Mouse (Mus musculus) megakaryocyte progenitor cell, adult 5-6 weeks (primary cell): ENCODE measurements around the gene Ldhc. TPM values are rescaled to one million over a fixed set of nuclear protein-coding genes. Genes with fewer than 3 reads are reported as not detected.
A peak's percentile ranks its signal among the peaks of the same experiment; 100 is the strongest.
"Not testable (repeated sequence)": the region's sequence is repeated elsewhere in the genome, so short reads cannot be mapped to it uniquely, and the experiment has no call there.

Source experiments
- ATAC-seq: replicated peaks from 2 replicates; pipeline ENCODE4 v1.8.0; 2016; ENCODE audit warnings: mild to moderate bottlenecking, moderate TSS enrichment, inconsistent platforms; ENCODE audit not compliant: poor library complexity
- total RNA-seq, 2 experiments: library from RNA; stranded (forward) in 1 of 2; stranded (reverse) in 1 of 2; fragments of 157-497, 149-512 nt in 1 of 2; fragments of 200-1000 nt in 1 of 2; gene quantifications; 2 replicates each; pipeline versions ENCODE4 v1.2.3 to v1.2.4; 2015 to 2017

Gene Ldhc
- total RNA-seq, 2 experiments from 2014 or later, result 0.44 TPM; not detected in 1

- no peak for ATAC-seq
These were observed 20.0 kb upstream of the Ldhc start, which contains the start of gene Ldha for GRCm38 (mm10) chr7:46840787-46841525. Ldha (plus strand) TSS chr7:46841475.

GRCm38 (mm10) chr7:46842278-46842677 lies 18.7 kb upstream of the Ldhc start:
- ATAC-seq, result no peak

- no peak for ATAC-seq
These were observed 17.4 kb upstream of the Ldhc start for GRCm38 (mm10) chr7:46843576-46843975.

GRCm38 (mm10) chr7:46845211-46845977 lies 15.6 kb upstream of the Ldhc start:
- ATAC-seq, result peak; percentile 77

- ATAC-seq, result peak; percentile 21
These were observed 15.0 kb upstream of the Ldhc start for GRCm38 (mm10) chr7:46845978-46846485.

GRCm38 (mm10) chr7:46846486-46847244 lies 14.3 kb upstream of the Ldhc start:
- ATAC-seq, result peak; percentile 46

- no peak for ATAC-seq
These were observed 11.7 kb upstream of the Ldhc start for GRCm38 (mm10) chr7:46849287-46849686.

GRCm38 (mm10) chr7:46851026-46851425 lies 10.0 kb upstream of the Ldhc start:
- ATAC-seq, result no peak

- ATAC-seq, result no peak
These were observed 8.3 kb upstream of the Ldhc start for GRCm38 (mm10) chr7:46852666-46853065.

- ATAC-seq, result no peak
These were observed 7.6 kb upstream of the Ldhc start for GRCm38 (mm10) chr7:46853365-46853764.

GRCm38 (mm10) chr7:46855866-46856560 lies 5.0 kb upstream of the Ldhc start:
- ATAC-seq, result no peak

GRCm38 (mm10) chr7:46857436-46857835 lies 3.6 kb upstream of the Ldhc start:
- ATAC-seq, result peak; percentile 45

GRCm38 (mm10) chr7:46859031-46859430 lies 2.0 kb upstream of the Ldhc start:
- no peak for ATAC-seq

GRCm38 (mm10) chr7:46871988-46872387 lies 11.0 kb downstream of the Ldhc start:
- ATAC-seq, result peak; percentile 76

GRCm38 (mm10) chr7:46876841-46877240 lies 15.8 kb downstream of the Ldhc start:
- peak; percentile 4; the same call in 1 of the 2 replicates for ATAC-seq

- ATAC-seq, result peak; percentile 20; the same call in 1 of the 2 replicates
These were observed 16.3 kb downstream of the Ldhc start for GRCm38 (mm10) chr7:46877255-46877654.

GRCm38 (mm10) chr7:46879851-46880250 lies 18.8 kb downstream of the Ldhc start:
- ATAC-seq, result no peak

GRCm38 (mm10) chr7:46880992-46881391 lies 20.0 kb downstream of the Ldhc start:
- ATAC-seq, result peak; percentile 79

- not testable (repeated sequence) for ATAC-seq
These were observed 20.9 kb downstream of the Ldhc start for GRCm38 (mm10) chr7:46881941-46882340.

GRCm38 (mm10) chr7:46883304-46883703 lies 22.3 kb downstream of the Ldhc start:
- peak; percentile 67 for ATAC-seq
